Mouse (Mus musculus) thymus, postnatal 25 days (tissue): ENCODE data around the gene Rap1a.

ENCODE experiments used
- DNase-seq: peaks from one replicate; pipeline ENCODE4 v3.0.0; 2022

Gene Rap1a

DNA sequence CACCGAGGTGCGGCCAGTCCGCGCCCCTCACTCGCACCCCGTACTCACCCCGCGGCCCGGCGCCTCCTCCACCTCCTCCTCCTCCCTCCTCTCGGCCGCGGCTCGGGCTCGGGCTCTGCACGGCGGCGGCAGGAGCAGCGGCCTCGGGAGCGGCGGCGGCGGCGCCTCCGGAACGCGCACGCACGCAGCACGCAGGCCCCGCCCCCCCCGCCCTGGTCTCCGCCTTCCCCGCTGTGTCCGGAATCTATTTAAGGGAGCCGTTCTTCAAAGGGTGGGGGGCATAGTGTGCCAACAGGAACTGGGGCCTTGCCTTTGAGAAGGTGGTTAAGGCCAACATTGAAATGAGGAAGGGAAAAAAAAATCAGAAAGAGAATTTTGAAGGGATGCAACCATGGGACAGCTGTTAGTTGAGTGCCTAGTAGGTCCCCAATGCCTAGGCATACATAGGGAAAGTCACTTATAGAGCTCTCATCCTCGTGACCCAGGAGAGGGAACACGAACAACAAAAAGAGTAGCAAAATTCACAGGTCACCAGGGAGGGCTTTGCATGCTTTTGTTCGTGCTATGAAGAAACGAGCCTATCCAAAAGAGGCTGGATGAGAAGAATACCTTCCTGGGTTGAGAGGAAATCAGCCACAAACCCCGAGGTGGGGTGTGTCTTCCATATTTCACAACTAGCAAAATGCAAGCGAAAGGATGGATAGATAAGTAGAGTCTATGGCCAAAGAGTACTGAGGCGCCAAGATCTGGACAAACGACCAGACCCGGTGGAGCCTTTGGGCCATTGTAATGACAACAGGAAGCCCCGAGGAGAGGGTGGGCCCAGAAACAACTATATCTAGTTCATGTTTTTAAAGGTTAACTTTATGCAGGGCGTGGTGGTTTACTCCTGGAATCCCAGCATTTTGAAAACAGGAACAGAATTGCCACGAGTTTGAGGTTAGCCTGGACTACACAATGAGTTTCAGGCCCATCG is at the start of gene Rap1a:
Rap1a (minus strand) TSS at position 146 of the 976 bp plus-strand sequence.
- DNase-seq = peak; percentile 79

DNA sequence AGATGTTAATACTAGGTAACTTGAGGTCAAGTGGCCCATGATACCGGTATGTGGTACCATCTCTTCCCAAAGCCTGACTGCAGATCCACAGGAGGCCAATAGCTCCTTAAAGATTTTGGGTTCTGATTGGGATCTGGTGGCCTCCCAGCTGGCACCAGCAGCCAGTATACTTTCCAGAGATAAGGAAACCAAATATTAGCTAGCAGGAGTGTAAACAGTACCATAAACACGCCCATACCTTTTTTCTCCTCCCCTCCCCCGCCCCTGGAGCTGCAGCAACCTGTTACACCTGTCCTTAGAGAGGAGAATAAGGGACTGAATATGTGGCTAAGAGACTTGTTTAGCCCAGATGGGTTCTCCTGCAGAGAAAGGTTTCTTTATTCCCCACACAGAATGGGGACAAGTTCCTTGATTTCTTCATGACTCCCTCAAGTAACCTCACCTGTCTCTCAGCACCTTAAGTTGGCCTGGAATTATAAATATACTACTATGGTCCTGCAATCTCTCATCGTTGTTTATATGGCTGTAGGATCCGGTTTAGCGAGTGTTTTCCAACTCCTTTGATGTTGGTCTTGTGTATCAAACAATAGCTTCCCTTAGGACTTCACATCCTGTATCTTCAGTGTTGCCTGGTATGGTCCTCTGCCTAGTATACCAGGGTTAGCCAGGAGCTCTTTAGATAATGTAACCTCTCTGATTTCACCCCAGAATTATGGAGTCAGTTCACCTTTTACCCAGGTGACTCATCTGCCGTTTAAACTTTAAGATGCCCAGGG is 45.3 kb upstream of the Rap1a start:
- no peak for DNase-seq

DNA sequence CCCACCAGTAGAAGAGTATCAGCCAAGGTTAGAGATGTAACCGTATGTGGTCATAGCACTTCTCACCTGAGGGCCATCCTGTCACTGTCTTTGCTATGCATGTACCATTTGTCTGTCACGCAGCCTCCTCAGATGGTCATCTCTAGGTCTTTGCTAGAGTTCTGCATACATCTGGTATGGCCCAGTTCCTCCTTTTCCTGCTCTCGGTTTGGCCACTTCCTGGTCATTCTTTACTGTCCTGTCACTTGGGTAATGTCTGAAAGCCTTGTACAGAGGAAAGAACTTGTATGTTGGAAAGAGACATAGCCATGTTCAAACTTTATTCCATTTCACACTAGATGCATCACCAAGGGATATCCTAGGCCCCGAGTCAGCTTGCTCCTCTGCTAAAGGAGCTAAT is 38.7 kb upstream of the Rap1a start:
- no peak for DNase-seq

DNA sequence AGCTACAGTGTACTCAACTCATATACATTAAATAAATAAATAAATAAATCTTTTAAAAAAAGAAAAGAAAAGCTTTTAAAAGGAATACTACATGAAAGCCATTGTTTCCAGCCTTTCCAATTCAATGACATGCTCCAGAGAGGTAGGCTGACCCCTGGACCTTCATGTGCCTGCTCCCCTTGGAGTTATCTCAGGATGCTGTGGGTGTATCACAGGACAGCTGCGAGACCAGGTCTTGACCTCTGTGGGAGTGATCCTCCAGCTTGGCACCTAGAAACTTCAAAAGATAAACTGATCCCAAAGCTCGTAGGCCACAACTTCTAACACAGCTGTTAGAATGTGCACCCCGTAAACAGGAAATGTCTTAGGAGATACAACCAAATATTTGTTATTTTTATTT is 37.5 kb upstream of the Rap1a start:
- no peak for DNase-seq

DNA sequence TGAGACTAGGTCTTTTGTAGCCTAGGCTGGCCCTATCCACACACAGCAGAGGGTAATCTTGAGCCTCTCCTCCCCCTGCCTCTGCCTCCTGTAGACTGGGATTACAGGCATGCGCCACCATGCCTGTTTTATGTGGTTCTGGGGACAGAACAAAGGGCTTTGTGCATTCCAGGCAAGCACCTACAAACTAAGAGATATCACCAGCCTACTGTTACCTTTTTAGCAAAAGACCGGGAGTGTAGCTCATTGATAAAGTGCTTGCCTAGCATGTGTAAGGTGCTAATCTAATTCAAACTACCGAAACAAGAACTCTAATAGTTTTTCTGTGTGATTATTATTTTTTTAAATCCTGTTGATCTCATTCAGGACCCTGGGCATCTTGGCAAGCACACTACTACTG is 35.7 kb upstream of the Rap1a start:
- no peak for DNase-seq

DNA sequence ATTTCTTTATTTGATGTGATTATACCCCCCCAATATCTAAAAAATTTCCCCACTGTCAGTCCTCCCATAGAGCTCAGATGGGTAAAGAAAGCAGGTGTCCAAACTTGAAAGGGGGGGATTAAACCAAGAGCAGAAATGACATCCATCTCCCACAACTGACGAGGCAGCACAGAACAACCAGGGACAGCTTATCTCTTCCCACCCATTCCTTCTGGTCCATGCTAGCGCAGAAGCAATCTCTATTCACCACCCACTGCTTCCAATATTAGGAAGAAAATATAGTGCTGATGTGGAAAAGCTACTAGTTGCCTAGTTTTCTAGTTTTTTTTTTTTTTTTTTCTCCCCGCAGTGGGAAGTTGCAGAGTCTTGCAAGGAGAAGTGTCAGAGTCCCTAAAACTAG is 34.7 kb upstream of the Rap1a start:
- DNase-seq = no peak

DNA sequence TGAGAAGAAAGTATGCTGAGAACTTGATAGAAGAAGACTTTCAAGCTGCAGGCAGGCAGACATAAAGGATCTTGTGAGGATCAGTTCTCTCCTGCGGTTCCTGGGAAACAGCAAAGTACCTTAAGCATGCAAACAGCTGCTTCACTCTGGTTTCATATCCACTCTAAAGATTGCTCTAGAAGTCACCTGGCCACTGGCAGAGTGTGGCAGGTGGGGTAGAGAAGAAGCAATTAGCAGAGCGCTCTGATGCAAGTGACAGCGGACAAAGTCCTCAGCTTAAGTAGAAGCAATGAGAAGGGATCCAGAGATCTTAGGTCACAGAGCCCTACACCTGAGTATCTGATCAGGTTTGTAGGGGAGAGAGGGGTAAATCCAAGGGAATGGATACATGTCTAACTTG is 30.4 kb upstream of the Rap1a start:
- no peak for DNase-seq

DNA sequence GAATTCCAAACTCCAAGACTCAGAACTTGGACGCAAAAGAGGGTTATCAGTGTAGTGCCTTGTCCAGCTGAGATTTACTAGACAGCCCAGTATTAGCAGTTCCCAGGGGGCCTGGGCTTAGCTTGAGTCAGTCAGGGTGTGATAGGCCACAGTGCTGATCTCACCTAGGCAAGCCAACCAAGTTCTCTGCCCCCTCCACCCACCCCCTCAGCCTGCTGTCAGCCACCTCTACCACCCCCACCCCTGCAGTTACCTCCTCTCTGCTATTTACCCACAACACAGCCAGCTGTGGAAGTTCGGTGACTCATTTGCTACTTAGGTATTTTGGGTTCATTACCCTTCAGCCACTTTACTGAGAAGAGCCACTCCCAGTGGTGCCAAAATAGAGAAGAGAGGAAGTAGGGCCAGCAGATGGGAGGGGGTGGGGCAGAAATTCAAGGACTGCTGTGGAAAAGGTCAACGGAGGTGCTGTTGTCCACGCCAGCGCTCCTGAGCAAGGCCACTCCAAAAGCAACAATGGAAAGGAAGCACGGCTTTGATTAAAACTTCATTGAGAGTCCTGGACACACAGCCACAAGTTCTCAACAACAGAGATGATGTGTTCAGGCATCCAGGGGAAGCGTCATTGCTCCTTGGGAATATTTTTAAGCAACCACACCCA is 24.5 kb upstream of the Rap1a start:
- no peak for DNase-seq

DNA sequence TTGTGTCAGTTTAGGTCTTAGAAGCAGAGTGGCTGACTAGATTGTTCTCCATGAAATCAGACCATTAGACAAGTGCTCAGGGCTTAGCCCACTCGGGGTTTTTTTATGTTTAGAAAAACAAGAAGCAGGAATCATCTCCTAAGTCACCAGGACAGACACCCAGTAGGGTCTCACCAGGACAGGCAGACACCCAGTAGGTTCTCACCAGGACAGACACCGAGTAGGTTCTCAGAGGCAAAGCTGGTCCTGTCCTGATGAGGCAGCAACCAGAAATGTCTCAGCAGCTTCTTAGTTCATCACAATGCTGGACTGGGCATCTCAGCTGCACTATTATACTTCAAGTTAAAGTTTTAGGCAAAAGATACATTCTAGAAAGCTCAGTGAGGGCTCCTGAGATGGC is 23.6 kb upstream of the Rap1a start:
- no peak for DNase-seq

DNA sequence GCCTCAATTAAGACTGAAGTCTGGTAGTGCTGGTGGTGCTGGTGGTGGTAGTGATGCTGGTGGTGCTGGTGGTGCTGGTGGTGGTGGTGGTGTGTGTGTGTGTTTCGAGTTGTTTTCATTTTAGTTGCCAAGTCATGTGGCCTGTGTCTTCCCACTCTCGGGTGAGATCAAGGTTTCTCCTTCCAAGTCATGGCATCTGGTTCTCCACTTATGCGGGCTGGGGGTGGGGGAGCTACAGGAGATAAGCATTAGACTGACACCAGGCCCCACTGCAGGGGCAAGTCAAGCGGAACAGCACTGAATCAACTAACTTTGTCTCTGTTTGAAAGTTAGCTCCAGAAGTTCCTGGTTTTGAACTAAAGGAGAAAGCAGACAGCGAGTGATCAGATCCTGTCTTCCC is 23.0 kb upstream of the Rap1a start:
- DNase-seq = no peak

DNA sequence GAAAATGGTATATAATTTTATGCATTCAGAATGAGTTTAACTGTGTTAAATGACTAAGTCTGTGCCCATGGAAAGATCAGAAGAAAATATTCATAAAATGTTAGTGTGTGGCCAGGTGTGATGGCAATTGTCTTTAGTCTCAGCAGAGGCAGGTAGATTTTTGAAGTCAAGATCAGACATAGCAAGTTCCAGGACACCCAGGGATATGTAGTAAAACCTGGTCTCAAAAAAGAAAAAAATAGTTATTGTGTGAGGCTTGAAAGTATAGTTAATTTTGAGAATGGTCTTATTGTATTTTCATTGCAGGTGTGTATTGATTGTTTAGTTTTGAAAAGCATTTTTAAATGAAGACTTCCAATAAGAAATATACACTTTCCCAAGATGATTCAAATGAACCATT is 22.5 kb upstream of the Rap1a start:
- DNase-seq = no peak

DNA sequence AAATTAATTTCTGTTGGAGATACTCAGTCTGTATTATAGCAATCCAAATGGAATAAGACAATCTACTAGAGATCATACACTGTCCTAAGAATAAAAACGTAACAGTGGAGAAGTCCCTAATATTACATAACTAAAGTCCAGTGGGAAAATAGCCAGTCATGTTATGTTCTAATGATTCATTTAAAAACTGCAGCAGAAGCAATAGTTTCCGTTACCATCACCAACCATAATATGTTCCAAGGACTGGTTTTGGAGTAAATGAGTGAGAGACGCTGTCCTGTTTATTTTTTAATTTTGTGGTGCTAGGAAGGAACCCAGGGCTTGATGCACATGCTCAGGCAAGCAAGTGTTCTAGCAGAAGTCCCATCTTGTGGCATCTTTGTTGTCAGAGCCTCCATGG is 20.4 kb upstream of the Rap1a start:
- DNase-seq = no peak

DNA sequence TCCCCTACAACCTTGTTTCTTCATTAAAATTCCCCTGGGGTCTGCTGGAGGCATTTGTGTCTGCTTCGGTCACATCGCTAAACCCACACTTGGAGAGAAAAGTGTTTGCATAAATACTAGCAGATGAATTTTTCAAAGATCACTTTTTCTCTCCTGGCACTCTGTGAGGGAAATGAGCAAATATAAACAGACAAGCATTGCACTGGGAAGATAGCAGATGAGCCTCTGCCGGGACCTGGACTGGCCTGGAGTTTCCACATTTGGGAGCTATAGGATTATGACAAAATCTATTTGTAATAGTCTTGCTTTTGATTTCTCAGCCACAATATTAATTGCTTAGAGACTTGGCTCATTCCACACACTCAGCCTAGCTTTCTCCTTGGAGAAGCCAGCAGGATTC is 19.1 kb upstream of the Rap1a start:
- DNase-seq = no peak

DNA sequence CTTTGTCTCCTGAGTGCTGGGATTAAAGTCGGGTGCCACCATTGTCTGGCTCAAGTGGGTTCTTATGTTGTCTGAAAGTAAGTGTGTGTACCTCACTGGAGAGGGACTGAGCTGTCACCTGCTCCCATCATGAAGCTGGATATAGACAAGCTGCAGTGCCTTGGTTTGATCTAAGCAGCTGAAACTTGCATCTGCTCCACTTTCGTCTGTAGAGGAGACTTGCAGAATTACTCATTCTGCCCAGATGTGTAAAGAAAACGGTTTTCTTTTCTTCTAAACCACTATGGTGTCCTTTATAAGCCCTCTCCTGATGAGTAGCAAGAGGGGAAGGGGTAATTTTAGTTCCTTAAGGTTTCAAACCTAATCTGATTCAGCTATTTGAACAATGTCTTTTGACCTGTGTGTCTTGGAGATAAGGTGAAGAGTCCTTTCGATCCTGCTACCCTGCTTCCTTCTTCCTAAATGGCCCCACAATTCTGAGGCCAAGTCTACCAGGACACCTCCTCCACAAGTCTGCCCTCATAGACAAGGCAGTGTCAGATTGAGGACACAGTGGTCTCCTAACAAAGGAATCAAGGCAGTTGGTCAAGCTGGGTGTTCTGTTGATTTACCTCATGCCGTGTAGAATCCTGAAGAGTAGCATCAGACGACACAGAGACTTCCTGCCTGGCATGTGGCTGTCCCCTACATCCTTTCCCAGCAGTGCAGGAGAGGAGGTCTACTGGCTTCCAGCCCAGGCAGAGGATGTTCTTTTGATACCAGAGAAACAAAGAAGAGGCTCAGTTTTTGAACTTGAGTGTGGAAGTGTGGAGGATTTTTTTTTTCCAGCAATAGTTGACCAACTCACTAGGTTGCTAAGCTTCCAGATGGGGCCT is 17.2 kb upstream of the Rap1a start:
- peak; percentile 37 for DNase-seq

DNA sequence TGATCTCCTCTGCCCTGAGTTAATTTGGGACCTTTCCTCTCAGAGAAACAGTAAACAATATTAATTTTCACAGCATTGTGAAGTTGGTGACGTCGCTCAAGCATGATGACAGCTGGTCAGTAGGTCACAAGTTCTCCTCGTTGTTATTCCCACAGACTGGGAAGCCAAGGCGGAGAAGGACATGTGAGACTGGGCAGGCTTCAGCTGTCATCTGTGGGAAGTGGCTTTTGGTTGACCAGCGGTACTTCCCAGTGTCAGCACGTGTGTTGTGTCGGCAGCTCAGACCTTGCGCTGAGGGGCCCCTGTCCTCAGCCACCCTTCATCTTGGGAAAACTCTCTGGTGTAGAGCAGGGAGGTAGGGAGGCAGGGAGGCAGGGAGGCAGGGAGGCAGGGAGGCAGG is 15.0 kb upstream of the Rap1a start:
- no peak for DNase-seq

DNA sequence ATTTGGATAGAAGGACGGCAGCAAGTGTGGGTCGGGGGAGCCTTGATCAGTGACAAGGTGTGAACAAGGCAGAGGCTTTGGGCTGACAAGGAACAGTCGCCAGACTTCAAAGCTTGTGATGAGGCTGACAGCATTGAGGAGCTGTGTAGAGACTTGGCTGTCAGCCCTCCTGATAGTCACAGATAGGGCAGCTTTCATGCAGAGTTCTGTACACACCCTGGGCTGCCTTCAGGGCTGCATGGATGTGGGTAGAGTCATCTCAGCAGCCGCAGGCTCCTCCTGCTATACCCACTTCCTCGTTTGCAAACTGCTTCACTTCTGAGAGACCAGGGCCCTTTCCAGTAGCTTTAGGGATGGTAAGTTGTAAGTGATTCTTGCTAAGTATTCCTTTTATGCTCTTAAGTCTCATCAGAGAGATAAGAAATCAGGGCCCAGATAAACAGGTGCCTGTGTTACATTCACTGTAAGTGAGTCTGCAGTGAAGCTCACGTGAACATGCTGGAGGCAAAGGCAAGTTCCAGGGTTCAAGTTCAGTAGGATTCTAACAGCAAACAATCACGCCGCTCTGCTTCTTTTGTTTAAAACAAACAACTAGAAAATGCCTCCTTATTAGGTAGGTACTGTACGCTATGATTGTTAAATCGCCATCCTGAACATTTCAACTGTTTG is 14.2 kb upstream of the Rap1a start:
- DNase-seq = peak; percentile 79

DNA sequence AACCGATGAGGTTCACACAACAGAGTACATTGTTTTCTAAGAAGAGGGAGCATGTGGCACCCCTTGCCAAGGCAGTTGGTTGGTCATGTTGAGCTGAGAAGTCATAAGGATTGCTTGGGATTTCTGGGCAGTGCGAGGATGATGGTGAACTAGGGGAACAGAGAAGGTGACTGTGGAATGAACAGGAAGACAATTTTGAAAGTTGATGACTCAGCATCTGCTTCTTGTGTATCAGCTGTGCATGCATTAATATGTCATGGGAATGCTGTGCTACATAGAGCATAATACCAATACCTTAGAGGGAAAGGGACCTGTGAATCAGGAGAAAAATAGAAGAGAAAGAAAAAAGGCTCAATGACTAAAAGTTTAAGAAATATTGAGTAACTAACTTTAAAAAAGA is 10.0 kb upstream of the Rap1a start:
- DNase-seq = no peak

DNA sequence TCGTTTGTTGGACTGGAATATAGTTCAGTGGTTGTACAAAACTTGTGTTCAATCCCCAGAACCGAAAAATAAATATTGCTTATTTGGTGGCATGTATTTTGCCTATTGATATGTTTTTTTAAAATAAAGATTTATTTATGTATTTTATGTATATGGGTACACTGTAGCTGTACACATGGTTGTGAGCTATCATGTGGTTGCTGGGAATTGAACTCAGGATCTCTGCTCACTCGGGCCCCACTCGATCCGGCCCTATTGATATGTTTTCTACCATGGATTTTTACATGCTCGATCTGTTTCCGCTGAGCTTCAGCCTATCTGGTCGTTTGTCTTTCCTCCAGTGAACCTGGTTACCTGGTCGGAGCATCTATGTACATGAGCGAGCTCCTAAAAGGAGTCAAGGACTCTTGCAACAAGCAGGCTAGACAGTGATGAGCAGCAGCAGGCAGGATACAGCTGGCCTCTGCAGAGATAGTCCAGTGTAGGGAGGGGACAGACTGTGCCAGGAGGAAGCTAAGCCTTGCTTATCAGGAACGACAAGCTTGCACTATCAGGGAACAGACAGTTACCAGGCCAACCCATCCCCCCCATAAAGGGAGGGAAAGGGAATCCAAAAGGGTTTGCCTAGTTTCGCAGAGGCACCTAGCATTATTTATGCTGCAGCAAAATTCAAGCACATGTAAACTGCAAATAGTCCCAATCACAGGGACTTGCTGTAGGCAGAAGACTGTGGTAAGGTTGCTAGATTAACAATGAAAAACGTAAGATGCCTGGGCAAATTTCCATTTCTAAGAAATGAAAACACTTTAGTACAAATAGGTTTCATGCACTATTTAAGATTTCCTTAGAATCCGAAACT is 7.3 kb upstream of the Rap1a start:
- no peak for DNase-seq

DNA sequence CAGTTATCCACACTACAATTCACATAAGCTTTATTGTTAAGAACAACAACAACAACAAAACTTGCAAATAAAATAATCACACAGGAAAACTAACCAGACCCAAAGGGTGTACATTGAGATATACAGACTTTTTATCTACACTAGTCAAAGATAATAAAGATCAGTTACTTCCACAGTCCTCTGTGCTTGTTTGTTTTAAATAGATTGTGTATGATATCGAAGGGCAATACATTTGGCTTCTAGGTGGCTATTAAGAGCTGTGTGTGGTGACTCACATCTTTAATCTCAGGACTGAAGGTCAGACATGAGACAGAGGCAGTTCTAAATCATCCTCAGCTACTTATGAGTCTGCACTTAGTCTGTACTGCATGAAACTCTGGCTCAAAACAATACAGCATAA is 6.5 kb upstream of the Rap1a start:
- no peak for DNase-seq

DNA sequence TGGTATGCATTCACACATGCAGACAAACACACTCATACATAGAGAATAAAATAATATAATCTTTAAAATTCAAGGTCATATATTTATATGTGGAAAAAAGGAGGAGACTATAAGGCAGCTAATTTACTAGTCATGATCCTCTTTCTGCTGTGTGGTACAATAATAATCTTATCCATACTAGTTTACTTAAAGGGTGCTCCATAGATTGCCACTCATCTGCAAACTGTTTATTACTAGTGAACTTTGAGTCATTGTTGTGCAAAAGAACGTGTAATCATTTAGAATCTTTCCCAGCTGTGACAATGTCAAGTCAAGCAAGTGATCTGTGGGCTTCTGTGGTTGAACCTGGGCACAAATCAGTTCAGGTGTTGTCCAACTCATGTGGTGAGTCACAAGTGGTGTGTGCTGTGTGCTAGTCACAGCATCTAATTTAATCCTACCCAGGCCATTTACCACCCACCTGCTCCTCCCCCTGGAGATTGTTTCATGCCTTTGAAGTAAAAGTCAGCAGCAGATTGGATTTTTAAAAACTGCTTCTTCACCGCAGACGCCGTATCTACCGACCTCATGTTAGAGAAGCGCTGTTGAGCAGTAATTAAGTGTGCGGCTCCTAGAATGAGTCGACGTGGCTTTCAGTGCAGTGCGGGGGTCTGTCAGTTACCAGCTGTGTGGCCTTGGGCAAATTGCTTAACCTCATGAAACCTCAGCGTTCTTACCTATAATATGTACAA is 5.5 kb upstream of the Rap1a start:
- no peak for DNase-seq
